Mouse (Mus musculus) CH12.LX (cell line): ENCODE data around the gene Prr15l. TPM values are rescaled to one million over a fixed set of nuclear protein-coding genes. Genes with fewer than 3 reads are reported as not detected.

Experiments
- DNase-seq: peaks from one replicate; pipeline ENCODE4 v3.0.0-alpha.2; 2013; ENCODE audit errors: extremely low read depth
- H3K27ac ChIP-seq: 2 replicates; pipeline ENCODE4 v1.5.1; 2012; ENCODE audit warnings: low read depth, mild to moderate bottlenecking, control low read depth, moderate library complexity; ENCODE audit not compliant: insufficient read depth
- H3K27me3 ChIP-seq: replicated peaks from 2 replicates; pipeline ENCODE3; 2012; ENCODE audit warnings: inconsistent platforms
- H3K36me3 ChIP-seq, 2 experiments: replicated peaks in 1 of 2; 2 replicates each; pipeline versions ENCODE3 to v1.6.1; 2012; ENCODE audit warnings: inconsistent platforms in 1 of 2, low read length in 1 of 2, mild to moderate bottlenecking in 1 of 2, mixed read lengths in 1 of 2, moderate library complexity in 1 of 2; ENCODE audit not compliant: control insufficient read depth in 1 of 2, insufficient read depth in 1 of 2
- H3K4me1 ChIP-seq, 2 experiments: 2 replicates each; pipeline ENCODE4 v1.6.1; 2012; ENCODE audit warnings: inconsistent platforms in 1 of 2, moderate library complexity in 1 of 2; ENCODE audit not compliant: insufficient read depth in 2 of 2, control insufficient read depth in 1 of 2
- H3K4me2 ChIP-seq: 2 replicates; pipeline ENCODE4 v1.6.1; 2012; ENCODE audit warnings: low read depth, mild to moderate bottlenecking, control low read depth; ENCODE audit not compliant: poor library complexity, insufficient read depth, severe bottlenecking
- H3K4me3 ChIP-seq, 3 experiments: fragments of 150-350 bp in 1 of 3; sonication (generic) in 1 of 3; replicated peaks in 1 of 3; 2 replicates each; pipeline versions ENCODE3 to v1.5.1; 2011 to 2012; ENCODE audit warnings: low read depth in 2 of 3, low read length in 2 of 3, mild to moderate bottlenecking in 2 of 3, moderate library complexity in 2 of 3, control low read depth in 1 of 3, improper control_type of control experiment in 1 of 3, inconsistent platforms in 1 of 3, mixed read lengths in 1 of 3; ENCODE audit not compliant: poor library complexity in 1 of 3
- H3K79me2 ChIP-seq: replicated peaks from 2 replicates; pipeline ENCODE4 v1.6.1; 2012; ENCODE audit warnings: mild to moderate bottlenecking, moderate library complexity; ENCODE audit not compliant: control insufficient read depth, poor library complexity, insufficient read depth, severe bottlenecking; ENCODE audit errors: extremely low read depth
- H3K9ac ChIP-seq: 2 replicates; pipeline ENCODE4 v1.6.1; 2012; ENCODE audit warnings: low read depth, mild to moderate bottlenecking, control low read depth, moderate library complexity; ENCODE audit not compliant: insufficient read depth
- H3K9me3 ChIP-seq: replicated peaks from 2 replicates; pipeline ENCODE3; 2012; ENCODE audit warnings: low read length, inconsistent platforms, mixed read lengths
- CHD1 ChIP-seq: IDR thresholded peaks from 2 replicates; pipeline ENCODE4 v1.6.1; 2012; ENCODE audit warnings: low read depth, low read length, improper control_type of control experiment, inconsistent platforms
- CTCF ChIP-seq, 2 experiments: IDR thresholded peaks in 1 of 2; conservative IDR thresholded peaks in 1 of 2; 2 replicates each; pipeline ENCODE4 v1.5.1; 2011 to 2012; ENCODE audit warnings: low read depth in 2 of 2, low read length in 2 of 2, improper control_type of control experiment in 1 of 2, inconsistent platforms in 1 of 2, mild to moderate bottlenecking in 1 of 2, moderate library complexity in 1 of 2
- ELF1 ChIP-seq: IDR thresholded peaks from 2 replicates; pipeline ENCODE4 v1.6.1; 2014; ENCODE audit warnings: low read depth, mild to moderate bottlenecking, inconsistent platforms, low read length, improper control_type of control experiment
- EP300 ChIP-seq: IDR thresholded peaks from 2 replicates; pipeline ENCODE4 v1.6.1; 2011; ENCODE audit warnings: low read length, improper control_type of control experiment
- ETS1 ChIP-seq: conservative IDR thresholded peaks from 2 replicates; pipeline ENCODE4 v1.6.1; 2012; ENCODE audit warnings: low read depth, mild to moderate bottlenecking, inconsistent platforms, low read length, improper control_type of control experiment, moderate library complexity
- GABPA ChIP-seq: IDR thresholded peaks from 2 replicates; pipeline ENCODE4 v1.6.1; 2012; ENCODE audit warnings: low read depth, low read length, improper control_type of control experiment, inconsistent platforms; ENCODE audit not compliant: insufficient replicate concordance
- HCFC1 ChIP-seq: IDR thresholded peaks from 2 replicates; pipeline ENCODE4 v1.6.1; 2012; ENCODE audit warnings: low read depth, mild to moderate bottlenecking, inconsistent platforms, low read length, improper control_type of control experiment
- JUN ChIP-seq: IDR thresholded peaks from 2 replicates; pipeline ENCODE4 v1.6.1; 2011; ENCODE audit warnings: low read depth, mild to moderate bottlenecking, low read length, improper control_type of control experiment, moderate library complexity; ENCODE audit not compliant: insufficient read depth
- JUND ChIP-seq: conservative IDR thresholded peaks from 2 replicates; pipeline ENCODE4 v1.6.1; 2011; ENCODE audit warnings: low read depth, low read length, improper control_type of control experiment
- KAT2A ChIP-seq: IDR thresholded peaks from 2 replicates; pipeline ENCODE4 v1.6.1; 2012; ENCODE audit warnings: low read length, improper control_type of control experiment, inconsistent platforms; ENCODE audit not compliant: insufficient replicate concordance
- MAFK ChIP-seq: IDR thresholded peaks from 2 replicates; pipeline ENCODE4 v1.6.1; 2011; ENCODE audit warnings: low read length, improper control_type of control experiment; ENCODE audit not compliant: insufficient replicate concordance
- MAX ChIP-seq: IDR thresholded peaks from 2 replicates; pipeline ENCODE4 v1.6.1; 2011; ENCODE audit warnings: low read length, improper control_type of control experiment
- MEF2A ChIP-seq: IDR thresholded peaks from 2 replicates; pipeline ENCODE4 v1.6.1; 2014; ENCODE audit warnings: low read depth, mild to moderate bottlenecking, inconsistent platforms, low read length, improper control_type of control experiment, borderline replicate concordance
- MXI1 ChIP-seq: IDR thresholded peaks from 2 replicates; pipeline ENCODE4 v1.6.1; 2011; ENCODE audit warnings: mild to moderate bottlenecking, low read depth, low read length, improper control_type of control experiment
- MYC ChIP-seq: IDR thresholded peaks from 2 replicates; pipeline ENCODE4 v1.6.1; 2011; ENCODE audit warnings: low read depth, mild to moderate bottlenecking, improper control_type of control experiment, low read length
- NRF1 ChIP-seq: IDR thresholded peaks from 2 replicates; pipeline ENCODE4 v1.6.1; 2014; ENCODE audit warnings: low read depth, mild to moderate bottlenecking, inconsistent platforms, low read length, improper control_type of control experiment, moderate library complexity
- POLR2A ChIP-seq: IDR thresholded peaks from 2 replicates; pipeline ENCODE4 v1.6.1; 2011; ENCODE audit warnings: low read depth, mild to moderate bottlenecking, improper control_type of control experiment, low read length
- POLR2AphosphoS2 ChIP-seq: IDR thresholded peaks from 2 replicates; pipeline ENCODE4 v1.6.1; 2011; ENCODE audit warnings: low read depth, low read length, improper control_type of control experiment
- RAD21 ChIP-seq: IDR thresholded peaks from 2 replicates; pipeline ENCODE4 v1.6.1; 2011; ENCODE audit warnings: low read depth, mild to moderate bottlenecking, low read length, improper control_type of control experiment, moderate library complexity
- RCOR1 ChIP-seq: conservative IDR thresholded peaks from 2 replicates; pipeline ENCODE4 v1.6.1; 2012; ENCODE audit warnings: low read depth, mild to moderate bottlenecking, inconsistent platforms, low read length, improper control_type of control experiment
- SIN3A ChIP-seq: IDR thresholded peaks from 2 replicates; pipeline ENCODE4 v1.6.1; 2012; ENCODE audit warnings: low read length, improper control_type of control experiment, inconsistent platforms
- SMC3 ChIP-seq: IDR thresholded peaks from 2 replicates; pipeline ENCODE4 v1.6.1; 2011; ENCODE audit warnings: low read depth, low read length, improper control_type of control experiment
- TBP ChIP-seq: conservative IDR thresholded peaks from 2 replicates; pipeline ENCODE4 v1.6.1; 2011; ENCODE audit warnings: low read depth, low read length, improper control_type of control experiment
- USF1 ChIP-seq: IDR thresholded peaks from 2 replicates; pipeline ENCODE4 v1.6.1; 2014; ENCODE audit warnings: low read depth, mild to moderate bottlenecking, inconsistent platforms, low read length, improper control_type of control experiment
- ZC3H11A ChIP-seq: IDR thresholded peaks from 2 replicates; pipeline ENCODE4 v1.6.1; 2012; ENCODE audit warnings: low read depth, mild to moderate bottlenecking, inconsistent platforms, low read length, improper control_type of control experiment
- ZNF384 ChIP-seq: IDR thresholded peaks from 2 replicates; pipeline ENCODE4 v1.6.1; 2012; ENCODE audit warnings: low read depth, low read length, improper control_type of control experiment, inconsistent platforms
- dilution Hi-C: fragments of 300-500 bp; cut with MboI; formaldehyde crosslinking; loops from 2 replicates; pipeline ENCODE4 v1.14.3; 2020; ENCODE audit warnings: low sequenced_read_pairs; ENCODE audit not compliant: extremely low pct_unique_long_range_greater_than_20kb, extremely low pct_ligation_motif_present
- in situ Hi-C: fragments of 300-500 bp; cut with MboI; formaldehyde crosslinking; loops from 3 replicates; pipeline ENCODE4 v1.14.3; 2019; ENCODE audit warnings: low sequenced_read_pairs, low pct_ligation_motif_present, low pct_unique_long_range_greater_than_20kb, mixed read lengths
- polyA plus RNA-seq: library from polyadenylated mRNA; unstranded; fragments of >175 nt; gene quantifications from 2 replicates; pipeline ENCODE4 v1.2.1, GENCODE M21; 2012; ENCODE audit warnings: low read depth; ENCODE audit not compliant: insufficient read length
- total RNA-seq, 2 experiments: library from RNA; depleted of rRNA; stranded (reverse); fragments of 300-350 nt in 1 of 2; fragments of >200 nt in 1 of 2; gene quantifications; 2 replicates each; pipeline ENCODE4 v1.2.3; 2012 to 2014

Gene Prr15l
- total and polyA plus RNA-seq, 3 experiments: 0.08 to 0.31 TPM; not detected in 1

GRCm38 (mm10) chr11:96969280-96969722, 41.4 kb downstream of the Prr15l start:
- dilution Hi-C loops (no loop called here), in situ Hi-C loops (no loop called here)
- Histone ChIP-seq H3K36me3 (peaks cover 0 to 38% of the 10 kb centered on the region in 2 experiments), H3K4me2 (no peak overlapping the region), H3K27me3 (no peaks in the 10 kb centered on the region), H3K79me2 (peaks cover 34% of the 10 kb centered on the region), H3K9ac (no peak overlapping the region), H3K27ac (no peak overlapping the region), H3K4me3 (no peak overlapping the region), H3K4me1 (peaks cover 13 to 68% of the 10 kb centered on the region in 2 experiments), H3K9me3 (no peaks in the 10 kb centered on the region)
- TF ChIP-seq EP300 (no peak), JUN (no peak), CHD1 (no peak), MAX (no peak), ZC3H11A (no peak), NRF1 (no peak), MAFK (no peak), ETS1 (no peak), RCOR1 (no peak), USF1 (no peak), ZNF384 (no peak), TBP (no peak), MYC (no peak), POLR2A (no peak), JUND (no peak), POLR2AphosphoS2 (no peak), SMC3 (no peak), ELF1 (no peak), MXI1 (no peak)
- DNase-seq: no peak

- TF ChIP-seq ELF1 (no peak), ZC3H11A (no peak), MEF2A (no peak), CTCF (conservative IDR thresholded peaks at IDR 0.05 in 1 of 2, IDR thresholded peaks at IDR 0.05 in 1 of 2; ENCODE audit: low read depth in 2 of 2, low read length in 2 of 2) (no peak), RAD21 (no peak), CHD1 (no peak), ETS1 (no peak), SIN3A (no peak), KAT2A (no peak), GABPA (no peak), JUN (no peak), HCFC1 (no peak), POLR2A (no peak), JUND (no peak)
- Histone ChIP-seq H3K9me3 (no peaks in the 10 kb centered on the region), H3K27me3 (no peaks in the 10 kb centered on the region), H3K9ac (no peak overlapping the region), H3K4me2 (no peak overlapping the region), H3K4me1 (peaks cover 11 to 68% of the 10 kb centered on the region in 2 experiments), H3K36me3 (peaks cover 0 to 34% of the 10 kb centered on the region in 2 experiments), H3K79me2 (peaks cover 39% of the 10 kb centered on the region), H3K27ac (no peak overlapping the region), H3K4me3 (no peak overlapping the region)
- dilution Hi-C loops: no loop called here
- in situ Hi-C loops: no loop called here
- no peak for DNase-seq
Measured at GRCm38 (mm10) chr11:96969746-96970145, 41.8 kb downstream of the Prr15l start.
